Mouse (Mus musculus): ENCODE measurements around the gene Rps16.

GRCm38 (mm10) chr7:28381938-28382337 lies 31.5 kb downstream of the Rps16 start:
- TF ChIP-seq CTCF (IDR thresholded peaks at IDR 0.05; ENCODE audit: low read depth) (no peak), EP300 (IDR thresholded peaks at IDR 0.05; ENCODE audit: low read depth) (peak; percentile 79)

Data from liver, postnatal 0 days (tissue).